Mouse (Mus musculus) A20 (cell line): ENCODE data around the gene Snx29.
"Not testable (repeated sequence)": the region's sequence is repeated elsewhere in the genome, so short reads cannot be mapped to it uniquely, and the experiment has no call there.

Experiments used
- DNase-seq: peaks from one replicate; pipeline ENCODE4 v3.0.0-alpha.2; 2011; ENCODE audit warnings: low read depth, low spot score

Snx29 gene

DNA sequence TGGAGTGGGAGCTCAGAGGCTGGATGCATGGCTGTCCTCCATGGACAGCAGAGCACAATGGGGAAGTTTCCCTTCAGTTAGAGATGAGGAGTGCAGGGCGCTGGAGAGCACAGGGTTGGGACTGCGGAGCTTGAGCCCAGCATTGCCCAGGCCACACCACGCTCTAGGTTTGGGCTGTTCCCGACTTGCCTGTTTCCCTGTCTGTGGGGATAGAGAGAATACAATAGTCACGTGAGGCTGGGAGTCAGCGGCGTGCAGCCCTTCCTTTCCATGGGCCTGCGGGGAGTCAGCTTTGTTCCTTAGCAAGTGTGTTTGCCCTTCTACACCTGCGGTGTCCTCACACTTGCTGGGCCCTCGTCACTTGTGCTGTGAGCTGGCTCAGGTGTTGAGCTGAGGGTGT lies 37.2 kb downstream of the Snx29 start:
- no peak for DNase-seq

- DNase-seq: not testable (repeated sequence)
These were observed 37.9 kb downstream of the Snx29 start for GRCm38 (mm10) chr16:11360576-11360975.

DNA sequence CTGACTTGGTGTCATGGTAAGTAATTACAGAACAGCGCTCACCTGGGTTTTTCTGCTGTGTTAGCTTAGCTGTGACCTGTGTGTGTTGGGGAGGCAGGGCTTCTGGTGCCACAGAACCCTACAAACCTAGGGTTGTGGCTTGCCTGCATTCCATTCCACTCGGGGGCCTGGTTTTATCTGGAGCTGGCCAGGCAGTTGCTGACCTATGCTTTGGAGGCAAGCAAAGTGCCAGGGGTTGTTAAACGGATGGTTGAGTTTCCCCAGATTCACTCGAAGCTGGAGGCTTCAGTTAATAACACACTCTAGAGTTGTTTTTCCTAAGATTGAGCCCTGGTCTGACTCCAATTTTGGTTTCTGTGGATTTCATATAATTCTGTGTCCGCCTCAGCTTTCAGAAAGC lies 42.9 kb downstream of the Snx29 start:
- no peak for DNase-seq

GRCm38 (mm10) chr16:11366851-11367250 lies 44.1 kb downstream of the Snx29 start:
- no peak for DNase-seq

GRCm38 (mm10) chr16:11368412-11368811 lies 45.7 kb downstream of the Snx29 start:
- no peak for DNase-seq

DNA sequence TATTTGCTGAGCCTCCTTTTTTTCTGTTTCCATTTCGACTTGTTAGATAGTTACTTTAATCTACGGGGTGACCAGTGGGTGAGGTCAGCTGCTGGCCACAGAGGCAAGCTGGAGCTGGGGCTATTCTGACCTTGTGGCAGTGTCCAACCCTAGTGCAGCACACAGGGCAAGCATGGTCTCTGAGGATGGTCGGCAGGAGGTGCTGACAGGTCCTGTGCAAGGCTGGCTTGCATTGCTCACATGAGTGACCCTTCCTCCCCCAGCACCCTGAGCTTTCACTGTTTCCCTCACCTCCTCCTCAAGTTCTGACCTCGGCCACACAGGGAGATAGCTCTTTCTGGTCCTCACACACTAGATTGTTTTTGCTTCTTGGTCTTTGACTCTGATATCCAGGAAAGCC lies 46.5 kb downstream of the Snx29 start:
- no peak for DNase-seq

DNA sequence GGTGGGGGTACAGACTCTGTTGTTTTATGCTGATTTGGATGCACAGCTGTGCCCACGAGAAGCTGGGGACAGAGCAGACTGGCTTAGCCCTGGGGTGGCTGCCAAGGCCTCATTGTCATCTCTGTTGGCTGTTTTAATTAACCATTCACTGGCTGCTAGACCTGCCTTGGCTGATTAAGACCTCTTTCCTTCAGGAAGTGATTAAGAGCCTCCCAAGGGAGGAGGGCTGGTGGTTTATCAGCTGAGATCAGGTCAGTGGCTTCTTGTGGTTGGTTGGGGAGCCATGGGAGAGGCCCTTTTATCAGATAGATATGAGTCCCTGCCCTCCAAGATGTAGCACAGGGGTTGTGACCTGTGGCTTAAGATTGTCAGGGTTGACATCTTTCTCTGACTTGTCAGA lies 46.9 kb downstream of the Snx29 start:
- no peak for DNase-seq

GRCm38 (mm10) chr16:11370132-11370544 lies 47.4 kb downstream of the Snx29 start:
- DNase-seq: no peak

GRCm38 (mm10) chr16:11379264-11379663 lies 56.6 kb downstream of the Snx29 start:
- DNase-seq: no peak

DNA sequence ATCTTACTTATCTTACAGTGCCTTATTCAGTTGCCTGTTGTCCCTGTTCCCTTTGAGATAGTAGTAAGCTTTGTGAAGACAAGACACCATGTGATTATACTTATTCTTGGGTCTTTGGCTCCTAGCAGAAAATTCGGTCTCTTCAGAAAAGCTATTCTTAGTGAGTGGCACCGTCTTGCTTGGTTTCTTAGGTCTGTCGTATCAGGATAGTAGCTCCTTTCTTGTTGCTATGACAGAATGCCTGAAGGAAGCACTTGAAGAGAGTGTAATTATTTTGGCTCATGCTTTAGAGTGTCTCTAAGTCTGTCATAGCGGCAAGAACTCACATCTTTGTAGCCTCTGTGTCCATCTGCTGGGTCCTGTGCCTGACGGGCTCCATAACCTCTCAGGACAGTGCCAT lies 57.3 kb downstream of the Snx29 start:
- DNase-seq: no peak

DNA sequence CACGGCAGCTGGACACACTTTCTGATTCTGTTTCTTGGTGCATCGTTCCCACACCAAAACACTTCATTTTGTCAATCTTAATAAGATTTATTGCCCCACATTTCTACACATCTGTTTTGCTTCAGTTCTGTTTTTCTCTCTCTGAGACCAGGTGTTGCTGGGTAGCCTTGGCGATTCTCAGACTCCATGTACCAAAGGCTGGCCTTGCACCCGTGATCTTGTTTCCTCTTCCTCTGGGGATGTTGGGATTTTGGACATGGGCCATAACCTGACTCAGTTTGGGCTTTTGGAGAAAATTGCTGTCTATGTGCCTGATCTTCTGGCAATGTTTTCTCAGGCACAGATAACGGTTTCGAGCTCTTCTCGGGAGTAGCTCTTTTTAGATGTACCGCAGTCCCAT lies 58.2 kb downstream of the Snx29 start:
- DNase-seq: peak; percentile 46

DNA sequence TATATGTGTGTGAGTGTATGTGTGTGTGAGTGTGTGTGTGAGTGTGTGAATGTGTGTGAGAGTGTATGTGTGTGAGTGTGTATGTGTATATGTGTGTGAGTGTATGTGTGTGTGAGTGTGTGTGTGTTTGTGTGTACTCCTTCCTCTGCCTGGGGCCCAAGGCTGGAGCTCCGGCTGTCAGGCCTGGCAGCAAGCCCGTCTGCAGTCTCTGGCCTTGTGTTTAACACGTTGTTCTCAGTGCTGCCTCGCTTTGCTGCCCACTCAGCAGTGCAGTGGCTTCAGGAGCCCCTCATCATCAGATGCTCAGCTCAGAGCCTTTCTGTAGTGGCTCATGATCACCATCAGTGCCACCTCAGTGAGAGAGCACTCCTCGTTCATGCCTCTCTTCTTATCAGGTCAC lies 61.7 kb downstream of the Snx29 start:
- DNase-seq: no peak

DNA sequence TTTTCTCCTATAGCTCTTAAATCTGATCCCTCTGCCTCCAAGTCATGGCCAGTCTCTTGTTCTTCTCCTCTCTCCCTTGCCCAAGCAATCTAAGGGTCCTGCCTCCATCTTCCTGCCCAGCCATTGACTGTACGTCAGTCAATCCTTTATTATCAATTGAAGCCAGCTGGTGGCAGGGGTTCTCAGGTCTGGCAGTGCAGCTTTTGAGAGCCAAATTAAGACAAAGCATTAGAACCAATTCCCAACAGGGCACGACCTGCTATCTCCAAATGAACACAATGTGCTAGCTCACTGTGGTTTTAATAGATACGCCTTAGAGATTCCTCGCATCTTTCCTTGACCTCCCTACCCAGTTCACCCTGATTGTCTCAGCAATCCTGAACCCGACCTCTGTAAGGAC lies 62.4 kb downstream of the Snx29 start:
- DNase-seq: no peak

- peak; percentile 90 for DNase-seq
These were observed 63.1 kb downstream of the Snx29 start for GRCm38 (mm10) chr16:11385798-11386197.

- DNase-seq: no peak
These were observed 63.5 kb downstream of the Snx29 start for GRCm38 (mm10) chr16:11386221-11386620.

DNA sequence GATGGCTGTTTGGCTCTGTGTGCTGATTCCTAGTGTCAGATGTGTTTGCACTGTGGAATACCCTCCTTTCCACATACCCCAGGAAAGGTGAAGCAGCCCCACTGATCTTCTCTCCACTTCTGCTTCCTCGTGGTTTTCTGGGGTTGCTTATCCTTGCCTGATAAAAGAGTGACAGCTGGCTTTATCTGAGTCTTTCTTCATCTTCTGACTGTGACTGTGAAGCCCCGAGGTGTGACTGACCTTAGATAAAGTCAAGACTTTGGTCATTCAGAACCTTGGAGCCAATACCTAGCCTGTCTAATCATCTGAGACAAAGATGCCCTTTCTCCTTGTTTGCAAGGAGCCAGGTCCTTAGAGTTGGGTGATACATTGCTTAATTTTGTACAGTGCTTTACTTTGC lies 65.4 kb downstream of the Snx29 start:
- DNase-seq: no peak

DNA sequence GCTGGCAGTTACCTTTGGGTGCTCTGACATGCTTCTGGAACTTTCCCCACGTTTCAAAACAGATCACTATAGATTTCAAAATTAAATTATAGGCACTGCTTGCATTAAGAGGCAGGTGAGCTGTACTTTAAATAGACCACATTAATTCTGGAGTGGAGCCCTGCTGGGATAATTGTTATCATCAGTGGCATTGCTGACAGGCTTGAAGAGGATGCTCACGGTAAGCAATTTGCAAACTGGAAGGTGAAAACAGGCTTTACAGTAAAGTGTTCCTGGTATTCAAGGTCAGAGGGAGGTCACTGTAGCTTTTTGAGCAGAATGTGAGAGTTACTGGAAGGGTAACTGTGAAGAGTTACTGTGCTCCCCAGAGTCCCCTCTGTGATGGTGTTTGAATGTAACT lies 66.6 kb downstream of the Snx29 start:
- no peak for DNase-seq

- peak; percentile 23 for DNase-seq
These were observed 73.9 kb downstream of the Snx29 start for GRCm38 (mm10) chr16:11396570-11396969.

GRCm38 (mm10) chr16:11399386-11399785 lies 76.7 kb downstream of the Snx29 start:
- peak; percentile 24 for DNase-seq

- DNase-seq: peak; percentile 18
These were observed 77.3 kb downstream of the Snx29 start for GRCm38 (mm10) chr16:11399845-11400565.

GRCm38 (mm10) chr16:11400936-11401335 lies 78.2 kb downstream of the Snx29 start:
- peak; percentile 52 for DNase-seq

GRCm38 (mm10) chr16:11405193-11405592 lies 82.5 kb downstream of the Snx29 start:
- DNase-seq: no peak

GRCm38 (mm10) chr16:11406201-11406600 lies 83.5 kb downstream of the Snx29 start:
- no peak for DNase-seq

DNA sequence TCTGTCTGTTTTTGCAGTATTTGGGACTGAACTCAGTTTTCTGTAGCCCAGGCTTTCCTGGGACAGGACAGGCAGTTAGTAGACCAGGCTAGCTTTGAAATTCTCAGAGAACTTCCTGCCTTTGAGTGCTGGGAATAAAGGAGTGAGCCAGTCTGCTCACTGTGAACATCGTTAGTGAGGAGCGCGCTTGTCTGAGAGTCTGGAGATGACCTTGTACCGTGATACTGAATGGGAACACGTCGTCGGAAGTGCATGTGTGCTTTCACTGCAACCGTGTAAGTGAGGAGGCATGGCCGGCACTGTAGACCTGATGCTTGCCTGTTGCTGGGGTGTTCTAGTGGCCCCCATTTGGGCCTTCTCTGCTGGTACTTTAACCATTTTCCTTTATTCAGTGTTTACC lies 83.9 kb downstream of the Snx29 start:
- DNase-seq: no peak
